Mouse (Mus musculus): Measurements from ENCODE around the gene Cdh22. TPM values are rescaled to one million over a fixed set of nuclear protein-coding genes. Genes with fewer than 3 reads are reported as not detected.

Cdh22 gene
- polyA plus RNA-seq, 1 experiment from 2014 or later = 0.50 TPM

GRCm38 (mm10) chr2:165240371-165240770, 5.7 kb upstream of the Cdh22 start:
- Histone ChIP-seq H3K9me3 (ENCODE audit: control insufficient read depth, low read length) (no peaks in the 10 kb centered on the region; the same call in 1 of the 2 replicates), H3K4me1 (ENCODE audit: control insufficient read depth, insufficient read depth, low read length) (no peaks in the 10 kb centered on the region), H3K36me3 (ENCODE audit: control insufficient read depth, insufficient read depth, low read length) (no peaks in the 10 kb centered on the region), H3K4me3 (ENCODE audit: low read length) (no peak overlapping the region), H3K27me3 (replicated peaks; ENCODE audit: control insufficient read depth, insufficient read depth, low read length) (peaks cover 76% of the 10 kb centered on the region), H3K27ac (ENCODE audit: low read length) (no peak overlapping the region), H3K9ac (ENCODE audit: low read depth, low read length) (no peak overlapping the region), H3K4me2 (ENCODE audit: low read depth, low read length) (no peak overlapping the region)
- no peak for ATAC-seq
- 29% methylated on average over 8 of the region's 8 CpGs for WGBS

- Histone ChIP-seq H3K27me3 (replicated peaks; ENCODE audit: control insufficient read depth, insufficient read depth, low read length) (peaks cover 81% of the 10 kb centered on the region), H3K27ac (ENCODE audit: low read length) (no peak overlapping the region), H3K4me2 (ENCODE audit: low read depth, low read length) (no peak overlapping the region), H3K4me3 (ENCODE audit: low read length) (no peak overlapping the region), H3K36me3 (ENCODE audit: control insufficient read depth, insufficient read depth, low read length) (no peaks in the 10 kb centered on the region), H3K9ac (ENCODE audit: low read depth, low read length) (no peak overlapping the region), H3K9me3 (ENCODE audit: control insufficient read depth, low read length) (no peaks in the 10 kb centered on the region; the same call in 1 of the 2 replicates), H3K4me1 (ENCODE audit: control insufficient read depth, insufficient read depth, low read length) (peaks cover 6% of the 10 kb centered on the region; the same call in 1 of the 2 replicates)
- ATAC-seq = no peak
- 12% methylated on average over 15 of the region's 15 CpGs for whole genome bisulfite sequencing
Observed at GRCm38 (mm10) chr2:165239533-165240144, 5.0 kb upstream of the Cdh22 start.

GRCm38 (mm10) chr2:165238416-165239145, 3.9 kb upstream of the Cdh22 start:
- 9% methylated on average over 12 of the region's 12 CpGs for WGBS
- ATAC-seq = no peak
- H3K9me3 ChIP-seq (ENCODE audit: control insufficient read depth, low read length) = no peaks in the 10 kb centered on the region; the same call in 1 of the 2 replicates
- no peak overlapping the region for H3K4me3 ChIP-seq (ENCODE audit: low read length)
- no peak overlapping the region for H3K9ac ChIP-seq (ENCODE audit: low read depth, low read length)
- H3K27ac ChIP-seq (ENCODE audit: low read length) = no peak overlapping the region
- H3K27me3 ChIP-seq (replicated peaks; ENCODE audit: control insufficient read depth, insufficient read depth, low read length) = peaks cover 86% of the 10 kb centered on the region
- H3K4me1 ChIP-seq (ENCODE audit: control insufficient read depth, insufficient read depth, low read length) = peaks cover 14% of the 10 kb centered on the region
- no peaks in the 10 kb centered on the region for H3K36me3 ChIP-seq (ENCODE audit: control insufficient read depth, insufficient read depth, low read length)
- no peak overlapping the region for H3K4me2 ChIP-seq (ENCODE audit: low read depth, low read length)

- no peak overlapping the region for H3K27ac ChIP-seq (ENCODE audit: low read length)
- peak overlapping the region; percentile 65 for H3K9ac ChIP-seq (ENCODE audit: low read depth, low read length)
- H3K9me3 ChIP-seq (ENCODE audit: control insufficient read depth, low read length) = no peaks in the 10 kb centered on the region
- H3K4me2 ChIP-seq (ENCODE audit: low read depth, low read length) = peak overlapping the region; percentile 93
- ATAC-seq = peak; percentile 50; the same call in 1 of the 2 replicates
- H3K27me3 ChIP-seq (replicated peaks; ENCODE audit: control insufficient read depth, insufficient read depth, low read length) = peaks cover 80% of the 10 kb centered on the region
- H3K4me1 ChIP-seq (ENCODE audit: control insufficient read depth, insufficient read depth, low read length) = peaks cover 16% of the 10 kb centered on the region
- peak overlapping the region; percentile 61 for H3K4me3 ChIP-seq (ENCODE audit: low read length)
- H3K36me3 ChIP-seq (ENCODE audit: control insufficient read depth, insufficient read depth, low read length) = no peaks in the 10 kb centered on the region
- WGBS = under 1% methylated on average over 38 of the region's 41 CpGs
Observed at GRCm38 (mm10) chr2:165234291-165234612, 401 bp downstream of the Cdh22 start.

GRCm38 (mm10) chr2:165233491-165234290, 962 bp downstream of the Cdh22 start:
- peaks cover 16% of the 10 kb centered on the region for H3K4me1 ChIP-seq (ENCODE audit: control insufficient read depth, insufficient read depth, low read length)
- peak; percentile 45; the same call in 1 of the 2 replicates for ATAC-seq
- H3K4me3 ChIP-seq (ENCODE audit: low read length) = peak overlapping the region; percentile 61
- 1% methylated on average over 82 of the region's 82 CpGs for WGBS
- peak overlapping the region; percentile 65 for H3K9ac ChIP-seq (ENCODE audit: low read depth, low read length)
- peak overlapping the region; percentile 93 for H3K4me2 ChIP-seq (ENCODE audit: low read depth, low read length)
- peaks cover 80% of the 10 kb centered on the region for H3K27me3 ChIP-seq (replicated peaks; ENCODE audit: control insufficient read depth, insufficient read depth, low read length)
- no peak overlapping the region for H3K27ac ChIP-seq (ENCODE audit: low read length)
- no peaks in the 10 kb centered on the region for H3K9me3 ChIP-seq (ENCODE audit: control insufficient read depth, low read length)
- no peaks in the 10 kb centered on the region for H3K36me3 ChIP-seq (ENCODE audit: control insufficient read depth, insufficient read depth, low read length)

- no peak overlapping the region for H3K4me2 ChIP-seq (ENCODE audit: low read depth, low read length)
- WGBS = 82% methylated on average over 11 of the region's 11 CpGs
- peaks cover 55% of the 10 kb centered on the region for H3K27me3 ChIP-seq (replicated peaks; ENCODE audit: control insufficient read depth, insufficient read depth, low read length)
- peaks cover 5% of the 10 kb centered on the region for H3K4me1 ChIP-seq (ENCODE audit: control insufficient read depth, insufficient read depth, low read length)
- H3K9me3 ChIP-seq (ENCODE audit: control insufficient read depth, low read length) = no peaks in the 10 kb centered on the region
- H3K36me3 ChIP-seq (ENCODE audit: control insufficient read depth, insufficient read depth, low read length) = no peaks in the 10 kb centered on the region
- H3K4me3 ChIP-seq (ENCODE audit: low read length) = no peak overlapping the region
- no peak overlapping the region for H3K9ac ChIP-seq (ENCODE audit: low read depth, low read length)
- H3K27ac ChIP-seq (ENCODE audit: low read length) = no peak overlapping the region
- no peak for ATAC-seq
Observed at GRCm38 (mm10) chr2:165229050-165229449, 5.6 kb downstream of the Cdh22 start.

- ATAC-seq = no peak
Observed at GRCm38 (mm10) chr2:165223837-165224236, 10.8 kb downstream of the Cdh22 start.

GRCm38 (mm10) chr2:165221952-165222351, 12.7 kb downstream of the Cdh22 start:
- Histone ChIP-seq H3K9ac (ENCODE audit: low read depth, low read length) (no peak overlapping the region), H3K27me3 (replicated peaks; ENCODE audit: control insufficient read depth, insufficient read depth, low read length) (peaks cover 45% of the 10 kb centered on the region)
- 7% methylated on average over 9 of the region's 9 CpGs for WGBS

More at GRCm38 (mm10) chr2:165223837-165224236, 10.8 kb downstream of the Cdh22 start:
- Histone ChIP-seq H3K9ac (ENCODE audit: low read depth, low read length) (no peak overlapping the region), H3K27me3 (replicated peaks; ENCODE audit: control insufficient read depth, insufficient read depth, low read length) (peaks cover 47% of the 10 kb centered on the region), H3K9me3 (ENCODE audit: control insufficient read depth, low read length) (no peaks in the 10 kb centered on the region), H3K4me2 (ENCODE audit: low read depth, low read length) (no peak overlapping the region), H3K4me3 (ENCODE audit: low read length) (no peak overlapping the region), H3K36me3 (ENCODE audit: control insufficient read depth, insufficient read depth, low read length) (no peaks in the 10 kb centered on the region), H3K4me1 (ENCODE audit: control insufficient read depth, insufficient read depth, low read length) (no peaks in the 10 kb centered on the region), H3K27ac (ENCODE audit: low read length) (no peak overlapping the region)
- 62% methylated on average over 4 of the region's 4 CpGs for WGBS

GRCm38 (mm10) chr2:165220347-165220945, 14.2 kb downstream of the Cdh22 start:
- peaks cover 50% of the 10 kb centered on the region for H3K27me3 ChIP-seq (replicated peaks; ENCODE audit: control insufficient read depth, insufficient read depth, low read length)
- H3K9me3 ChIP-seq (ENCODE audit: control insufficient read depth, low read length) = no peaks in the 10 kb centered on the region
- peaks cover 5% of the 10 kb centered on the region for H3K4me1 ChIP-seq (ENCODE audit: control insufficient read depth, insufficient read depth, low read length)

More at GRCm38 (mm10) chr2:165221952-165222351, 12.7 kb downstream of the Cdh22 start:
- ATAC-seq = no peak
- no peak overlapping the region for H3K4me3 ChIP-seq (ENCODE audit: low read length)
- no peaks in the 10 kb centered on the region for H3K36me3 ChIP-seq (ENCODE audit: control insufficient read depth, insufficient read depth, low read length)
- H3K4me1 ChIP-seq (ENCODE audit: control insufficient read depth, insufficient read depth, low read length) = no peaks in the 10 kb centered on the region
- no peak overlapping the region for H3K27ac ChIP-seq (ENCODE audit: low read length)
- no peak overlapping the region for H3K4me2 ChIP-seq (ENCODE audit: low read depth, low read length)
- no peaks in the 10 kb centered on the region for H3K9me3 ChIP-seq (ENCODE audit: control insufficient read depth, low read length)

More at GRCm38 (mm10) chr2:165220347-165220945, 14.2 kb downstream of the Cdh22 start:
- Histone ChIP-seq H3K4me3 (ENCODE audit: low read length) (no peak overlapping the region), H3K4me2 (ENCODE audit: low read depth, low read length) (no peak overlapping the region), H3K9ac (ENCODE audit: low read depth, low read length) (no peak overlapping the region), H3K36me3 (ENCODE audit: control insufficient read depth, insufficient read depth, low read length) (no peaks in the 10 kb centered on the region), H3K27ac (ENCODE audit: low read length) (no peak overlapping the region)
- 56% methylated on average over 8 of the region's 8 CpGs for WGBS
- ATAC-seq = no peak

All from intestine, embryonic 16.5 days (tissue).